Mouse (Mus musculus) kidney, embryonic 16.5 days (tissue): ENCODE measurements around the gene Hist1h3i. TPM values are rescaled to one million over a fixed set of nuclear protein-coding genes. Genes with fewer than 3 reads are reported as not detected.
A peak's percentile ranks its signal among the peaks of the same experiment; 100 is the strongest.
"Not testable (repeated sequence)": the region's sequence is repeated elsewhere in the genome, so short reads cannot be mapped to it uniquely, and the experiment has no call there.

Source experiments
- ATAC-seq: fragments of 200-750 bp; cut with Nextera tagmentation; 2 replicates; pipeline ENCODE4 v1.8.0; 2017; ENCODE audit warnings: moderate TSS enrichment; ENCODE audit not compliant: low FRiP score, low TSS enrichment
- H3K27ac ChIP-seq: fragments of 300-500 bp; sonication (generic); 2 replicates; pipeline ENCODE4 v1.5.1; 2014; ENCODE audit warnings: low read length
- H3K27me3 ChIP-seq: fragments of 300-500 bp; sonication (generic); 2 replicates; pipeline ENCODE4 v1.6.1; 2014; ENCODE audit warnings: low read length, control low read depth, mixed read lengths; ENCODE audit not compliant: insufficient read depth
- H3K36me3 ChIP-seq: fragments of 300-500 bp; sonication (generic); 2 replicates; pipeline ENCODE4 v1.6.1; 2014; ENCODE audit warnings: low read length, control low read depth, mixed read lengths; ENCODE audit not compliant: insufficient read depth
- H3K4me1 ChIP-seq: fragments of 300-500 bp; sonication (generic); 2 replicates; pipeline ENCODE4 v1.6.1; 2014; ENCODE audit warnings: low read length, control low read depth, mixed read lengths; ENCODE audit not compliant: insufficient read depth
- H3K4me2 ChIP-seq: fragments of 300-500 bp; sonication (generic); replicated peaks from 2 replicates; pipeline ENCODE4 v1.6.1; 2014; ENCODE audit warnings: low read depth, low read length
- H3K4me3 ChIP-seq: fragments of 300-500 bp; sonication (generic); 2 replicates; pipeline ENCODE4 v1.5.1; 2014; ENCODE audit warnings: mild to moderate bottlenecking, low read length
- H3K9ac ChIP-seq: fragments of 300-500 bp; sonication (generic); replicated peaks from 2 replicates; pipeline ENCODE4 v1.6.1; 2014; ENCODE audit warnings: low read length
- H3K9me3 ChIP-seq: fragments of 300-500 bp; sonication (generic); 2 replicates; pipeline ENCODE4 v1.6.1; 2016; ENCODE audit warnings: low read length, control low read depth
- WGBS: fragments of 180-500 bp; shearing (Covaris S2); extraction: QIAGEN DNeasy Blood & Tissue Kit; methylation state at CpG from one replicate; pipeline ENCODE4 v1.1.7; 2014; 5-methylcytosine and 5-hydroxymethylcytosine counted together
- polyA plus RNA-seq: library from polyadenylated mRNA; unstranded; fragments of >200 nt; fragmentation: Nextera tagmentation; extraction: Ambion mirVana; gene quantifications from 2 replicates; pipeline ENCODE4 v1.2.1, GENCODE M21; 2015

The Hist1h3i gene
- polyA plus RNA-seq, 1 experiment from 2014 or later, result 117 TPM

- no peaks in the 10 kb centered on the region for H3K9me3 ChIP-seq
- H3K4me1 ChIP-seq, result peaks cover 43% of the 10 kb centered on the region
- WGBS, result 1% methylated on average over 9 of the region's 9 CpGs
- H3K4me3 ChIP-seq, result peak overlapping the region; percentile 50
- peak overlapping the region; percentile 91 for H3K27ac ChIP-seq
- no peaks in the 10 kb centered on the region for H3K36me3 ChIP-seq
- no peaks in the 10 kb centered on the region for H3K27me3 ChIP-seq
- H3K9ac ChIP-seq, result peak overlapping the region; percentile 63
- peak overlapping the region; percentile 51 for H3K4me2 ChIP-seq
- no peak for ATAC-seq
These were observed 578 bp upstream of the Hist1h3i start for GRCm38 (mm10) chr13:21783734-21784161.

GRCm38 (mm10) chr13:21782361-21783254 is 562 bp downstream of the Hist1h3i start:
- ATAC-seq, H3K27me3 ChIP-seq, H3K9me3 ChIP-seq, H3K36me3 ChIP-seq: not testable (repeated sequence)
- WGBS, result under 1% methylated on average over 14 of the region's 35 CpGs
- Histone ChIP-seq H3K4me3 (peak overlapping the region; percentile 50), H3K4me1 (peaks cover 44% of the 10 kb centered on the region), H3K27ac (peak overlapping the region; percentile 94), H3K9ac (peak overlapping the region; percentile 77), H3K4me2 (peak overlapping the region; percentile 63)

GRCm38 (mm10) chr13:21781639-21782038 is 1.5 kb downstream of the Hist1h3i start:
- no peaks in the 10 kb centered on the region for H3K36me3 ChIP-seq
- no peak overlapping the region for H3K4me3 ChIP-seq
- no peak overlapping the region for H3K9ac ChIP-seq
- WGBS, result 91% methylated on average over 1 of the region's 1 CpGs
- no peak for ATAC-seq
- H3K27me3 ChIP-seq, result no peaks in the 10 kb centered on the region
- no peaks in the 10 kb centered on the region for H3K9me3 ChIP-seq
- H3K27ac ChIP-seq, result 0 out of 2 replicates have a peak overlapping the region, but pooled peaks have one; percentile 43
- no peak overlapping the region for H3K4me2 ChIP-seq
- H3K4me1 ChIP-seq, result peaks cover 44% of the 10 kb centered on the region

- H3K36me3 ChIP-seq, result no peaks in the 10 kb centered on the region
- no peaks in the 10 kb centered on the region for H3K9me3 ChIP-seq
- peak overlapping the region; percentile 69 for H3K4me3 ChIP-seq
- peaks cover 42% of the 10 kb centered on the region for H3K4me1 ChIP-seq
- peak overlapping the region; percentile 94 for H3K9ac ChIP-seq
- H3K27me3 ChIP-seq, result no peaks in the 10 kb centered on the region
- ATAC-seq, result no peak
- H3K27ac ChIP-seq, result peak overlapping the region; percentile 98
- WGBS, result 48% methylated on average over 6 of the region's 6 CpGs
- peak overlapping the region; percentile 73 for H3K4me2 ChIP-seq
These were observed 2.1 kb downstream of the Hist1h3i start for GRCm38 (mm10) chr13:21781021-21781555.

- Histone ChIP-seq H3K36me3 (no peaks in the 10 kb centered on the region), H3K9me3 (no peaks in the 10 kb centered on the region), H3K27ac (peak within 1 kb of the TSS; percentile 98), H3K4me3 (peak within 1 kb of the TSS; percentile 69), H3K4me2 (peak within 1 kb of the TSS; percentile 73), H3K9ac (peak within 1 kb of the TSS; percentile 94), H3K27me3 (no peaks in the 10 kb centered on the region), H3K4me1 (peaks cover 36% of the 10 kb centered on the region)
- peak; percentile 67 for ATAC-seq
- under 1% methylated on average over 44 of the region's 44 CpGs for WGBS
These were observed 3.1 kb downstream of the Hist1h3i start, which contains the start of gene Hist1h1b for GRCm38 (mm10) chr13:21779767-21780731. Hist1h1b (minus strand) TSS chr13:21780625.

GRCm38 (mm10) chr13:21778814-21779766 is 4.1 kb downstream of the Hist1h3i start:
- peak overlapping the region; percentile 98 for H3K27ac ChIP-seq
- peak; percentile 87 for ATAC-seq
- H3K9ac ChIP-seq, result peak overlapping the region; percentile 94
- H3K9me3 ChIP-seq, result no peaks in the 10 kb centered on the region
- H3K27me3 ChIP-seq, result no peaks in the 10 kb centered on the region
- peaks cover 30% of the 10 kb centered on the region for H3K4me1 ChIP-seq
- no peaks in the 10 kb centered on the region for H3K36me3 ChIP-seq
- H3K4me3 ChIP-seq, result peak overlapping the region; percentile 69
- WGBS, result 4% methylated on average over 33 of the region's 33 CpGs
- H3K4me2 ChIP-seq, result peak overlapping the region; percentile 73

DNA sequence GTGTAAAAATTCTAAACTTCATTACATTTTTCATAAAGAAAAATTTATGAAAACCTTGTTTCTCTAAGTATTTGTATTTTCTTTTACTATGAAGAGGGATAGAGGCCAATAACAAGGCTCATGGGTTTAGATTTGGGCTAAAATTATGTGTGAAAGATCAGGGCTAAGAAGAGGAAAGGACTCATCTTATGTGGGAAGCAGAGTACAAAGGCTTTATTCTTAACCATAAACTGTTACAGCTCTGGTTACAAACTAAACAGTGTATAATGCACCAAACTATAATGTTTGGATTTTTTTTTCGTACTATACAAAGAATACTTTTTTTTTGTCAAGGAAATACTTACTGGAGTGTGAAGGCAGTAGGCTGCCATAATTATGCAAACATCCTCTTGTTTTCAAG is 27.5 kb downstream of the Hist1h3i start:
- no peaks in the 10 kb centered on the region for H3K27me3 ChIP-seq
- WGBS, result 40% methylated on average over 1 of the region's 1 CpGs
- no peak for ATAC-seq
- peaks cover 23% of the 10 kb centered on the region for H3K4me1 ChIP-seq
- no peak overlapping the region for H3K27ac ChIP-seq
- no peak overlapping the region for H3K4me3 ChIP-seq
- no peaks in the 10 kb centered on the region for H3K36me3 ChIP-seq
- H3K9me3 ChIP-seq, result no peaks in the 10 kb centered on the region
- no peak overlapping the region for H3K9ac ChIP-seq
- H3K4me2 ChIP-seq, result peak overlapping the region; percentile 45; the same call in 1 of the 2 replicates

GRCm38 (mm10) chr13:21754294-21755001 is 28.7 kb downstream of the Hist1h3i start:
- not testable (repeated sequence) for H3K27me3 ChIP-seq, H3K36me3 ChIP-seq, H3K9me3 ChIP-seq, ATAC-seq
- Histone ChIP-seq H3K4me1 (peaks cover 24% of the 10 kb centered on the region), H3K27ac (peak overlapping the region; percentile 96), H3K4me2 (peak overlapping the region; percentile 67), H3K9ac (peak overlapping the region; percentile 74), H3K4me3 (peak overlapping the region; percentile 54)
- 1% methylated on average over 15 of the region's 26 CpGs for WGBS
